Mouse (Mus musculus) neutrophil, adult 83 days (primary cell): ENCODE measurements around the gene Il1f8. TPM values are rescaled to one million over a fixed set of nuclear protein-coding genes. Genes with fewer than 3 reads are reported as not detected.

Experiments used
- total RNA-seq, 2 experiments: library from RNA; stranded (reverse); gene quantifications; one replicate each; pipeline ENCODE4 v1.2.4; 2023

Gene Il1f8
- not detected for total RNA-seq

DNA sequence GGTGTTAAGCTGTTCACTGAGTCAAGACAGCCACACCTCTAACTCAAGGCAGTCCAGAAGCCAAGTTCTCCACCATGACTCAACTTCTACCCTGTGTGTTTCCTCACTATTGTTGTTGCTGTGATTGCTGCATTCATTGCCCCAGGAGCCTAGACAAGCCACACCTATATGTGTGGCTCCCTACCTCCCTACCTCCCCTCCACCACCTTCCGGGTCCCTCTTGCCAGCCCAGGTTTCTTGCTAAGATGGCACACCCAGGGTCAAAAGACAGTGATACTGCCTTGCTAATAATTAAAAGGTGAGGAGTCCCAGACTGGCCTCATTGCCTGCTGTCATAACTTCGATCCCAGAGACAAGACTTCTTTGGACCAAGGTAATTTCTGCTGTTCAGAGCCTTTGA, at the start of gene Il1f8:
TSS of gene Il1f8 (plus strand) at position 301 of the 400 bp plus-strand sequence.

DNA sequence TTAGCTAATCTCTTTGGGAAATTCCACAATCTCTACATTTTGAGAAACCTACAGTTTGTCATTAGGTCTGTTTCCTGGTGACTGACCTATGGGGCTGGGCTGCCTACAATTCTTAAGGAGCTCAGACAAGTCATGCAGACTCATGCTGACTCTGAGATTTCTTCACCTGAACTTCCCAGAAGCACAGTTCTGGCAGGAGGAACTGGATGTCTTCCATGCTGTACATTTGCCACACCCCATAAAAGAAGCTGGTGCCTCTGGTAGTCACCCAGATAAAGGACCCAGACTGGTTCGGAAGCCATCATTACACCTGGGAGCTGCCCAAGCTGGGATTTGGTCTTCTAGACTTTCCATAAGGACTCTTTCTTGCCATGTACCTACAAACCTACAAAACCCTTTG, 33.2 kb downstream of the Il1f8 start, which contains the start of gene Il1f9:
TSS of gene Il1f9 (plus strand) at position 301 of the 400 bp plus-strand sequence.

Other genes starting within 250 kb of the Il1f8 start
- 10 to 100 TPM; 10.4 to 13.2 TPM for gene Hnmt, start 103.8 kb upstream of the Il1f8 start, total RNA-seq
- not detected for gene Tbpl2, start 56.6 kb upstream of the Il1f8 start, total RNA-seq
- gene Il1f9, start 33.3 kb downstream of the Il1f8 start, total RNA-seq: 100 to 1,000 TPM; 203 to 221 TPM
- gene Il1f6, start 62.3 kb downstream of the Il1f8 start, total RNA-seq: not detected
- gene Il1f5, start 123.8 kb downstream of the Il1f8 start, total RNA-seq: not detected
- not detected for gene Il1f10, start 138.0 kb downstream of the Il1f8 start, total RNA-seq
- gene Il1rn, start 183.7 kb downstream of the Il1f8 start, total RNA-seq: 10 to 100 TPM; 92.4 to 94.5 TPM
- gene Psd4, start 214.4 kb downstream of the Il1f8 start, total RNA-seq: 100 to 1,000 TPM; 121 to 123 TPM